In genomic region chr17:29704781-29705180, GRCm38 (mm10) we compare ENCODE assay signal across 8 mouse cellular contexts. TPM values are rescaled to one million over a fixed set of nuclear protein-coding genes. Genes with fewer than 3 reads are reported as not detected.
DNase-seq lines count a peak whose midpoint lies in the region; ATAC-seq and TF ChIP-seq lines count a peak whose summit lies in the region.

No protein-coding gene starts in this region.

- no peak overlapping the region for H3K27ac ChIP-seq in heart, adult 2 months
- H3K27ac ChIP-seq in cortical plate, adult 2 months (ENCODE audit: insufficient read depth, low read length), result no peak overlapping the region
- H3K27ac ChIP-seq in hindbrain, embryonic 12.5 days, result no peak overlapping the region
- H3K27ac ChIP-seq in limb, embryonic 10.5 days, result no peak overlapping the region
- no peak overlapping the region for H3K27ac ChIP-seq in midbrain, embryonic 14.5 days (replicated peaks; ENCODE audit: low read depth, low read length)
- no peak overlapping the region for H3K27ac ChIP-seq in stomach, embryonic 16.5 days (ENCODE audit: low read length)

- ATAC-seq in hindbrain, embryonic 12.5 days (ENCODE audit: low FRiP score), result peak; percentile 76
- peak; percentile 67; the same call in 1 of the 2 replicates for ATAC-seq in midbrain, embryonic 14.5 days (ENCODE audit: low FRiP score, low TSS enrichment)
- ATAC-seq in stomach, embryonic 16.5 days (ENCODE audit: insufficient read depth, low FRiP score), result peak; percentile 48; the same call in 1 of the 2 replicates

- DNase-seq in heart, adult 2 months, result peak; percentile 34 to 56
- no peak for DNase-seq in heart, postnatal 25 days (ENCODE audit: low spot score)
- DNase-seq in R1 (ENCODE audit: low read depth, low spot score), result peak; percentile 57
- DNase-seq in limb, embryonic 10.5 days (ENCODE audit: low spot score), result peak; percentile 76
- DNase-seq in midbrain, embryonic 14.5 days, result peak; percentile 85

- H3K4me1 ChIP-seq in heart, adult 2 months (ENCODE audit: control insufficient read depth, insufficient read depth, low read length), result no peaks in the 10 kb centered on the region
- no peaks in the 10 kb centered on the region for H3K4me1 ChIP-seq in cortical plate, adult 2 months (ENCODE audit: control insufficient read depth, insufficient read depth, low read length)
- peaks cover 46% of the 10 kb centered on the region for H3K4me1 ChIP-seq in hindbrain, embryonic 12.5 days
- H3K4me1 ChIP-seq in limb, embryonic 10.5 days, result peaks cover 43% of the 10 kb centered on the region
- H3K4me1 ChIP-seq in midbrain, embryonic 14.5 days (ENCODE audit: control insufficient read depth, insufficient read depth, low read length), result peaks cover 35% of the 10 kb centered on the region
- no peaks in the 10 kb centered on the region for H3K4me1 ChIP-seq in stomach, embryonic 16.5 days (ENCODE audit: control insufficient read depth, insufficient read depth, low read length)

- TF ChIP-seq CTCF in heart, adult 2 months (IDR thresholded peaks at IDR 0.05), result peak; percentile 82
- TF ChIP-seq CTCF in cortical plate, adult 2 months (IDR thresholded peaks at IDR 0.05; ENCODE audit: extremely low read depth, insufficient read depth, low read length), result peak; percentile 76

- no peak overlapping the region for H3K4me2 ChIP-seq in hindbrain, embryonic 12.5 days (replicated peaks)
- H3K4me2 ChIP-seq in midbrain, embryonic 14.5 days (ENCODE audit: low read length), result no peak overlapping the region
- H3K4me2 ChIP-seq in stomach, embryonic 16.5 days (ENCODE audit: low read depth, low read length), result no peak overlapping the region

- 44% methylated on average over 3 of the region's 3 CpGs for WGBS in heart, adult 2 months
- 18% methylated on average over 3 of the region's 3 CpGs for WGBS in hindbrain, embryonic 12.5 days
- 35% methylated on average over 3 of the region's 3 CpGs for WGBS in limb, embryonic 10.5 days
- 33% methylated on average over 3 of the region's 3 CpGs for WGBS in midbrain, embryonic 14.5 days
- WGBS in stomach, embryonic 16.5 days, result 31% methylated on average over 3 of the region's 3 CpGs

- H3K9me3 ChIP-seq in hindbrain, embryonic 12.5 days (replicated peaks), result no peaks in the 10 kb centered on the region
- no peaks in the 10 kb centered on the region for H3K9me3 ChIP-seq in limb, embryonic 10.5 days (replicated peaks)
- no peaks in the 10 kb centered on the region for H3K9me3 ChIP-seq in midbrain, embryonic 14.5 days (ENCODE audit: control insufficient read depth, low read length)
- no peaks in the 10 kb centered on the region for H3K9me3 ChIP-seq in stomach, embryonic 16.5 days (replicated peaks; ENCODE audit: control insufficient read depth, low read length)

- TF ChIP-seq EP300 in heart, adult 2 months (IDR thresholded peaks at IDR 0.05; ENCODE audit: insufficient read depth, low read depth, low read length), result peak; percentile 72; the same call in 1 of the 2 replicates

- H3K4me3 ChIP-seq in heart, adult 2 months, result no peak overlapping the region
- no peak overlapping the region for H3K4me3 ChIP-seq in cortical plate, adult 2 months (ENCODE audit: insufficient read depth, low read length)
- H3K4me3 ChIP-seq in hindbrain, embryonic 12.5 days, result no peak overlapping the region
- no peak overlapping the region for H3K4me3 ChIP-seq in limb, embryonic 10.5 days
- H3K4me3 ChIP-seq in midbrain, embryonic 14.5 days (replicated peaks; ENCODE audit: low read depth, low read length), result no peak overlapping the region
- H3K4me3 ChIP-seq in stomach, embryonic 16.5 days (replicated peaks; ENCODE audit: low read length), result no peak overlapping the region

- no peaks in the 10 kb centered on the region for H3K79me2 ChIP-seq in heart, adult 2 months (replicated peaks; ENCODE audit: control insufficient read depth, insufficient read depth, low read length)

- TF ChIP-seq POLR2A in heart, adult 2 months (IDR thresholded peaks at IDR 0.05; ENCODE audit: insufficient read depth, low read depth, low read length), result no peak
- TF ChIP-seq POLR2A in cortical plate, adult 2 months (IDR thresholded peaks at IDR 0.05; ENCODE audit: extremely low read depth, insufficient read depth, low read length), result no peak

- H3K9ac ChIP-seq in heart, adult 2 months (ENCODE audit: low read depth, low read length), result no peak overlapping the region
- no peak overlapping the region for H3K9ac ChIP-seq in hindbrain, embryonic 12.5 days
- H3K9ac ChIP-seq in midbrain, embryonic 14.5 days (replicated peaks; ENCODE audit: low read length), result no peak overlapping the region
- no peak overlapping the region for H3K9ac ChIP-seq in stomach, embryonic 16.5 days (ENCODE audit: low read length)

- no peaks in the 10 kb centered on the region for H3K27me3 ChIP-seq in heart, adult 2 months (ENCODE audit: control insufficient read depth, insufficient read depth, low read length)
- H3K27me3 ChIP-seq in hindbrain, embryonic 12.5 days, result no peaks in the 10 kb centered on the region
- H3K27me3 ChIP-seq in limb, embryonic 10.5 days (ENCODE audit: low read depth, poor library complexity, severe bottlenecking), result no peaks in the 10 kb centered on the region
- H3K27me3 ChIP-seq in midbrain, embryonic 14.5 days (ENCODE audit: control insufficient read depth, insufficient read depth, low read length), result no peaks in the 10 kb centered on the region
- no peaks in the 10 kb centered on the region for H3K27me3 ChIP-seq in stomach, embryonic 16.5 days (ENCODE audit: control insufficient read depth, insufficient read depth, low read length)

- no peaks in the 10 kb centered on the region for H3K36me3 ChIP-seq in heart, adult 2 months (ENCODE audit: control insufficient read depth, insufficient read depth, low read length)
- peaks cover 48% of the 10 kb centered on the region for H3K36me3 ChIP-seq in hindbrain, embryonic 12.5 days
- H3K36me3 ChIP-seq in limb, embryonic 10.5 days, result peaks cover 53% of the 10 kb centered on the region
- peaks cover 47% of the 10 kb centered on the region for H3K36me3 ChIP-seq in midbrain, embryonic 14.5 days (ENCODE audit: control insufficient read depth, insufficient read depth, low read length)
- H3K36me3 ChIP-seq in stomach, embryonic 16.5 days (ENCODE audit: control insufficient read depth, insufficient read depth, low read length), result peaks cover 14% of the 10 kb centered on the region; the same call in 1 of the 2 replicates

- intact Hi-C loops in heart, adult 2 months (cut with DNase I), result loop anchor here (1.0 kb wide), 1 partner anchor 179 kb away; no protein-coding TSS in a partner anchor
- intact Hi-C loops in heart, postnatal 25 days (cut with DNase I), result loop anchor here (2.0 to 5.0 kb wide), 2 partner anchors 73 to 178 kb away; no protein-coding TSS in a partner anchor

RNA-seq across cellular contexts. Expression of gene Ccdc167, which starts 12.1 kb away (rescaled TPM):
- 10 to 100 TPM; 11.4 to 11.8 TPM for total RNA-seq in heart, adult 2 months (2021)
- polyA plus RNA-seq in heart, adult 2 months (2012; rRNA removed), result 6.9 and 11.1 TPM in 2 replicates
- total RNA-seq in heart, postnatal 25 days (2021), result 10 to 100 TPM in 1 of 2 experiments, 1 to 10 TPM in 1; 9.6 to 12.6 TPM
- 12.4 and 14.7 TPM in 2 replicates for polyA plus RNA-seq in cortical plate, adult 2 months (2012; rRNA removed)
- polyA plus RNA-seq in hindbrain, embryonic 12.5 days (2016; fragmentation: Nextera tagmentation; extraction: Ambion mirVana), result 14.0 and 15.3 TPM in 2 replicates
- 16.2 and 21.4 TPM in 2 replicates for polyA plus RNA-seq in limb, embryonic 10.5 days (2016; fragmentation: Nextera tagmentation; extraction: Ambion mirVana)
- 11.3 and 11.4 TPM in 2 replicates for polyA plus RNA-seq in midbrain, embryonic 14.5 days (2014; fragmentation: Nextera tagmentation; extraction: Ambion mirVana)
- polyA plus RNA-seq in stomach, embryonic 16.5 days (2015; fragmentation: Nextera tagmentation; extraction: Ambion mirVana), result 11.0 and 14.5 TPM in 2 replicates

RNA-seq across cellular contexts. Expression of gene Cmtr1, which starts 44.4 kb away (rescaled TPM):
- 10 to 100 TPM; 51.6 to 65.4 TPM for total RNA-seq in heart, adult 2 months (2021)
- polyA plus RNA-seq in heart, adult 2 months (2012; rRNA removed), result 24.0 and 42.2 TPM in 2 replicates
- 10 to 100 TPM; 51.5 to 59.5 TPM for total RNA-seq in heart, postnatal 25 days (2021)
- polyA plus RNA-seq in cortical plate, adult 2 months (2012; rRNA removed), result 77.9 and 87.5 TPM in 2 replicates
- polyA plus RNA-seq in hindbrain, embryonic 12.5 days (2016; fragmentation: Nextera tagmentation; extraction: Ambion mirVana), result 141 and 170 TPM in 2 replicates
- polyA plus RNA-seq in limb, embryonic 10.5 days (2016; fragmentation: Nextera tagmentation; extraction: Ambion mirVana), result 124 and 134 TPM in 2 replicates
- polyA plus RNA-seq in midbrain, embryonic 14.5 days (2014; fragmentation: Nextera tagmentation; extraction: Ambion mirVana), result 103 and 136 TPM in 2 replicates
- polyA plus RNA-seq in stomach, embryonic 16.5 days (2015; fragmentation: Nextera tagmentation; extraction: Ambion mirVana), result 102 and 110 TPM in 2 replicates
